Mouse (Mus musculus): ENCODE measurements around the gene Tln2. TPM values are rescaled to one million over a fixed set of nuclear protein-coding genes. Genes with fewer than 3 reads are reported as not detected.

The Tln2 gene
- polyA plus RNA-seq (2014; fragmentation: Illumina TruSeq; extraction: RNeasy Lipid Tissue Mini Kit (QIAGEN cat#74804); ENCODE audit: low replicate concordance) = 0.74 TPM

DNA sequence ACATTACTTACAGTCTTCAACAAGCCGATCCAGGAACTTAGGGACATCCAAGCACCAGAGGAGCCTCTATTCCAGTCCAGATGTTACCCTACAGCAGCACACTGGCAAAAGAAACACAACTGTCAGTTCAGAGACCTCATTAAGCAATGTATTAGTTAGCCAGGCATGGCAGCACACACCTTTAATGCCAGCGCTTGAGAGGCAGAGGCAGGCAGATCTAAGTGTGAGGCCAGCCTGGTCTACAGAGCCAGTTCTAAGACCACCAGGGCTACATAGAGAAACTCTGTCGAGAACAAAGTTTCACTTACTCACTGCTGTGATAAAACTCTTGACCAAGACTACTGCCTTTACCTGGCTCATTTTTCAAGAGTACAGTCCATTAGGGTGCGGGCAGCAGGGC is at the start of gene Tln2:
Tln2 (minus strand) TSS at position 101 of the 400 bp plus-strand sequence.

Other genes starting within 250 kb of the Tln2 start
- gene C2cd4b, start 199.7 kb upstream of the Tln2 start, polyA plus RNA-seq (2014; fragmentation: Illumina TruSeq; extraction: RNeasy Lipid Tissue Mini Kit (QIAGEN cat#74804); ENCODE audit: low replicate concordance) = not detected